Mouse (Mus musculus): ENCODE measurements around the gene Per1. TPM values are rescaled to one million over a fixed set of nuclear protein-coding genes. Genes with fewer than 3 reads are reported as not detected.

Per1 gene
- polyA plus RNA-seq, 1 experiment from 2014 or later = 6.2 TPM

- Histone ChIP-seq H3K4me3 (ENCODE audit: low read depth, low read length) (peak overlapping the region; percentile 78), H3K9me3 (replicated peaks; ENCODE audit: control insufficient read depth, low read length) (no peaks in the 10 kb centered on the region), H3K27ac (ENCODE audit: low read depth, low read length) (peak overlapping the region; percentile 85), H3K27me3 (ENCODE audit: control insufficient read depth, insufficient read depth, low read length) (peaks cover 6% of the 10 kb centered on the region; the same call in 1 of the 2 replicates), H3K36me3 (ENCODE audit: control insufficient read depth, insufficient read depth, low read length) (no peaks in the 10 kb centered on the region), H3K4me1 (ENCODE audit: control insufficient read depth, insufficient read depth, low read length) (peaks cover 36% of the 10 kb centered on the region), H3K4me2 (peak overlapping the region; percentile 82), H3K9ac (ENCODE audit: low read depth, low read length) (peak overlapping the region; percentile 74)
- WGBS (ENCODE audit: insufficient replicate concordance) = under 1% methylated on average over 29 of the region's 29 CpGs
- no peak; the same call in 1 of the 2 replicates for ATAC-seq (replicated peaks; ENCODE audit: insufficient number of reproducible peaks, low FRiP score, low TSS enrichment)
Observed at GRCm38 (mm10) chr11:69123056-69123692, 28.2 kb downstream of the Per1 start.

- Histone ChIP-seq H3K4me3 (ENCODE audit: low read depth, low read length) (peak overlapping the region; percentile 78), H3K4me1 (ENCODE audit: control insufficient read depth, insufficient read depth, low read length) (peaks cover 34% of the 10 kb centered on the region), H3K9me3 (replicated peaks; ENCODE audit: control insufficient read depth, low read length) (no peaks in the 10 kb centered on the region), H3K4me2 (peak overlapping the region; percentile 82), H3K9ac (ENCODE audit: low read depth, low read length) (peak overlapping the region; percentile 59), H3K36me3 (ENCODE audit: control insufficient read depth, insufficient read depth, low read length) (no peaks in the 10 kb centered on the region), H3K27me3 (ENCODE audit: control insufficient read depth, insufficient read depth, low read length) (peaks cover 6% of the 10 kb centered on the region; the same call in 1 of the 2 replicates), H3K27ac (ENCODE audit: low read depth, low read length) (peak overlapping the region; percentile 62)
- ATAC-seq (replicated peaks; ENCODE audit: insufficient number of reproducible peaks, low FRiP score, low TSS enrichment) = peak; percentile 69
- WGBS (ENCODE audit: insufficient replicate concordance) = under 1% methylated on average over 31 of the region's 31 CpGs
Observed at GRCm38 (mm10) chr11:69123693-69124497, 28.9 kb downstream of the Per1 start.

- peaks cover 28% of the 10 kb centered on the region for H3K4me1 ChIP-seq (ENCODE audit: control insufficient read depth, insufficient read depth, low read length)
- peak; percentile 57; the same call in 1 of the 2 replicates for ATAC-seq (replicated peaks; ENCODE audit: insufficient number of reproducible peaks, low FRiP score, low TSS enrichment)
- no peak overlapping the region for H3K9ac ChIP-seq (ENCODE audit: low read depth, low read length)
- peak overlapping the region; percentile 78 for H3K4me3 ChIP-seq (ENCODE audit: low read depth, low read length)
- peak overlapping the region; percentile 82 for H3K4me2 ChIP-seq
- no peaks in the 10 kb centered on the region for H3K9me3 ChIP-seq (replicated peaks; ENCODE audit: control insufficient read depth, low read length)
- no peaks in the 10 kb centered on the region for H3K36me3 ChIP-seq (ENCODE audit: control insufficient read depth, insufficient read depth, low read length)
- WGBS (ENCODE audit: insufficient replicate concordance) = 2% methylated on average over 3 of the region's 3 CpGs
- H3K27me3 ChIP-seq (ENCODE audit: control insufficient read depth, insufficient read depth, low read length) = peaks cover 6% of the 10 kb centered on the region; the same call in 1 of the 2 replicates
- no peak overlapping the region for H3K27ac ChIP-seq (ENCODE audit: low read depth, low read length)
Observed at GRCm38 (mm10) chr11:69124498-69124847, 29.5 kb downstream of the Per1 start.

- Histone ChIP-seq H3K9me3 (replicated peaks; ENCODE audit: control insufficient read depth, low read length) (no peaks in the 10 kb centered on the region), H3K4me2 (peak overlapping the region; percentile 91), H3K4me1 (ENCODE audit: control insufficient read depth, insufficient read depth, low read length) (peaks cover 21% of the 10 kb centered on the region), H3K36me3 (ENCODE audit: control insufficient read depth, insufficient read depth, low read length) (no peaks in the 10 kb centered on the region), H3K27ac (ENCODE audit: low read depth, low read length) (peak overlapping the region; percentile 18; the same call in 1 of the 2 replicates), H3K9ac (ENCODE audit: low read depth, low read length) (peak overlapping the region; percentile 39), H3K27me3 (ENCODE audit: control insufficient read depth, insufficient read depth, low read length) (peaks cover 6% of the 10 kb centered on the region; the same call in 1 of the 2 replicates), H3K4me3 (ENCODE audit: low read depth, low read length) (peak overlapping the region; percentile 60)
- no peak for ATAC-seq (replicated peaks; ENCODE audit: insufficient number of reproducible peaks, low FRiP score, low TSS enrichment)
- under 1% methylated on average over 24 of the region's 24 CpGs for WGBS (ENCODE audit: insufficient replicate concordance)
Observed at GRCm38 (mm10) chr11:69125041-69125851, 30.2 kb downstream of the Per1 start.

- no peak for ATAC-seq (replicated peaks; ENCODE audit: insufficient number of reproducible peaks, low FRiP score, low TSS enrichment)
- peak within 1 kb of the TSS; percentile 60 for H3K4me3 ChIP-seq (ENCODE audit: low read depth, low read length)
- peak within 1 kb of the TSS; percentile 91 for H3K4me2 ChIP-seq
- H3K36me3 ChIP-seq (ENCODE audit: control insufficient read depth, insufficient read depth, low read length) = no peaks in the 10 kb centered on the region
- H3K9me3 ChIP-seq (replicated peaks; ENCODE audit: control insufficient read depth, low read length) = no peaks in the 10 kb centered on the region
- peak within 1 kb of the TSS; percentile 18; the same call in 1 of the 2 replicates for H3K27ac ChIP-seq (ENCODE audit: low read depth, low read length)
- peaks cover 6% of the 10 kb centered on the region; the same call in 1 of the 2 replicates for H3K27me3 ChIP-seq (ENCODE audit: control insufficient read depth, insufficient read depth, low read length)
- 3% methylated on average over 3 of the region's 3 CpGs for WGBS (ENCODE audit: insufficient replicate concordance)
- peaks cover 17% of the 10 kb centered on the region for H3K4me1 ChIP-seq (ENCODE audit: control insufficient read depth, insufficient read depth, low read length)
- H3K9ac ChIP-seq (ENCODE audit: low read depth, low read length) = peak within 1 kb of the TSS; percentile 39
Observed at GRCm38 (mm10) chr11:69125852-69125918, 30.7 kb downstream of the Per1 start, which contains the start of gene Aloxe3. Gene Aloxe3 (plus strand): TSS chr11:69125896.

- ATAC-seq (replicated peaks; ENCODE audit: insufficient number of reproducible peaks, low FRiP score, low TSS enrichment) = no peak
- H3K4me1 ChIP-seq (ENCODE audit: control insufficient read depth, insufficient read depth, low read length) = peaks cover 16% of the 10 kb centered on the region
- no peaks in the 10 kb centered on the region for H3K36me3 ChIP-seq (ENCODE audit: control insufficient read depth, insufficient read depth, low read length)
- H3K9me3 ChIP-seq (replicated peaks; ENCODE audit: control insufficient read depth, low read length) = no peaks in the 10 kb centered on the region
- WGBS (ENCODE audit: insufficient replicate concordance) = 15% methylated on average over 20 of the region's 20 CpGs
- peak overlapping the region; percentile 39 for H3K9ac ChIP-seq (ENCODE audit: low read depth, low read length)
- peaks cover 6% of the 10 kb centered on the region; the same call in 1 of the 2 replicates for H3K27me3 ChIP-seq (ENCODE audit: control insufficient read depth, insufficient read depth, low read length)
- peak overlapping the region; percentile 91 for H3K4me2 ChIP-seq
- H3K4me3 ChIP-seq (ENCODE audit: low read depth, low read length) = peak overlapping the region; percentile 60
- no peak overlapping the region for H3K27ac ChIP-seq (ENCODE audit: low read depth, low read length)
Observed at GRCm38 (mm10) chr11:69125919-69126705, 31.1 kb downstream of the Per1 start.

- Histone ChIP-seq H3K36me3 (ENCODE audit: control insufficient read depth, insufficient read depth, low read length) (no peaks in the 10 kb centered on the region), H3K4me1 (ENCODE audit: control insufficient read depth, insufficient read depth, low read length) (peaks cover 16% of the 10 kb centered on the region), H3K9me3 (replicated peaks; ENCODE audit: control insufficient read depth, low read length) (no peaks in the 10 kb centered on the region), H3K27me3 (ENCODE audit: control insufficient read depth, insufficient read depth, low read length) (peaks cover 6% of the 10 kb centered on the region; the same call in 1 of the 2 replicates), H3K4me2 (peak overlapping the region; percentile 91), H3K9ac (ENCODE audit: low read depth, low read length) (no peak overlapping the region), H3K27ac (ENCODE audit: low read depth, low read length) (no peak overlapping the region), H3K4me3 (ENCODE audit: low read depth, low read length) (peak overlapping the region; percentile 60)
- WGBS (ENCODE audit: insufficient replicate concordance) = 48% methylated on average over 2 of the region's 2 CpGs
- no peak for ATAC-seq (replicated peaks; ENCODE audit: insufficient number of reproducible peaks, low FRiP score, low TSS enrichment)
Observed at GRCm38 (mm10) chr11:69126706-69127095, 31.7 kb downstream of the Per1 start.

All from heart, embryonic 11.5 days (tissue).